ENCODE assay signal across 23 mouse cellular contexts in the genomic region with DNA sequence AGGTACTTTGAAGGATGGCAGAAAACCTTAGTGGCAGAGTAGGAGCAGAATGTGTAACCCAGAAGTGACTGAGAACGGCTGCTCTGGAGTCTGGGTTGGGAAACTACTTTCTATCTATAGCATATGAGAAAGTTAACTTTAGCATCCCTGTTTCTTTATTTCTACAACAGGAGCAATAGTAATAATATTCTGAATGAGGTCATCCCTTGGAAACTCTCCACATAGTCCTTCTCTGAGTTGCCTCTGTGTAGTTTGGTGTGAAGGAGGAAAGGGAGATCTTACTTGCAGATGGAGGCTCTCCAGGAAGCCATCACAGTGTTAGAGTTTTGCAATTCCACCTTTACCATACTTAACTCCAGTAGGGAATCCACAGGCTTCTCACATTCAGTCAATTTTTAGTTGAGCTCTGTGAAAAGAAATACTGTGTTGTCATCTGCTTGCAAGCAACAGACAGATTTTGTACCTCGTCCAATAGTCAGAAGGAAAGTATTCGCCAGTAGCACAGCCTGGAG. TPM values are rescaled to one million over a fixed set of nuclear protein-coding genes. Genes with fewer than 3 reads are reported as not detected.
DNase-seq lines count a peak whose midpoint lies in the region; ATAC-seq and TF ChIP-seq lines count a peak whose summit lies in the region.
"Had no signal": no experiment of that assay in that cellular context is flagged by ENCODE, and none has a peak within 500 bp of the region (broad histone marks: within the 10 kb centered on the region; RNA-seq: fewer than 3 reads in every experiment).

No protein-coding gene starts in this region.

- intact Hi-C loops in gastrocnemius, postnatal 14 days (cut with DNase I; ENCODE audit: low total_unique reads), result no loop called here

- H3K79me2 ChIP-seq in myocyte (ENCODE audit: control insufficient read depth, insufficient read depth), result peaks cover 13% of the 10 kb centered on the region

- no peak overlapping the region for H3K4me2 ChIP-seq in heart, postnatal 0 days (ENCODE audit: low read depth, low read length)
- peak overlapping the region; percentile 34 for H3K4me2 ChIP-seq in myocyte (ENCODE audit: low read depth)
- H3K4me2 ChIP-seq in forebrain, embryonic 14.5 days (ENCODE audit: low read length), result no peak overlapping the region
- H3K4me2 ChIP-seq in kidney, embryonic 16.5 days (replicated peaks; ENCODE audit: low read depth, low read length), result no peak overlapping the region
- H3K4me2 ChIP-seq: embryonic facial prominence, embryonic 12.5 days; forebrain, embryonic 15.5 days; liver, embryonic 12.5 days; midbrain, embryonic 11.5 days; neural tube, embryonic 15.5 days had no signal

- H3K27me3 ChIP-seq in heart, postnatal 0 days (ENCODE audit: control insufficient read depth, insufficient read depth, low read length), result no peaks in the 10 kb centered on the region
- H3K27me3 ChIP-seq in myocyte (ENCODE audit: control insufficient read depth, insufficient read depth, insufficient read length), result no peaks in the 10 kb centered on the region
- no peaks in the 10 kb centered on the region for H3K27me3 ChIP-seq in forebrain, embryonic 14.5 days (replicated peaks; ENCODE audit: control insufficient read depth, insufficient read depth, low read length)
- H3K27me3 ChIP-seq in kidney, embryonic 16.5 days (ENCODE audit: insufficient read depth, low read length), result no peaks in the 10 kb centered on the region
- H3K27me3 ChIP-seq: embryonic facial prominence, embryonic 12.5 days; forebrain, embryonic 15.5 days; liver, embryonic 12.5 days; neural tube, embryonic 15.5 days had no signal

- peak overlapping the region; percentile 25; the same call in 1 of the 2 replicates for H3K27ac ChIP-seq in heart, postnatal 0 days (ENCODE audit: low read depth)
- H3K27ac ChIP-seq in forebrain, embryonic 14.5 days (ENCODE audit: low read depth, low read length), result no peak overlapping the region
- H3K27ac ChIP-seq in kidney, embryonic 16.5 days (ENCODE audit: low read length), result no peak overlapping the region
- H3K27ac ChIP-seq: embryonic facial prominence, embryonic 12.5 days; forebrain, embryonic 15.5 days; liver, embryonic 12.5 days; neural tube, embryonic 15.5 days had no signal

- peak; percentile 14 for DNase-seq in gastrocnemius, adult 18-20 months (ENCODE audit: low spot score)
- DNase-seq in gastrocnemius, postnatal 14 days, result no peak
- DNase-seq in heart, postnatal 0 days (ENCODE audit: low spot score), result no peak
- DNase-seq in heart, postnatal 4 days, result no peak
- DNase-seq in brain, adult 2 months (ENCODE audit: low read depth, low spot score), result peak; percentile 13
- no peak for DNase-seq in forebrain, embryonic 14.5 days (ENCODE audit: low spot score)
- DNase-seq: adrenal gland, postnatal 10 days; cerebellum, adult 11 months; cerebellum, adult 9-11 months; kidney, adult 11 months; kidney, postnatal 10 days; lung, adult 18-20 months; lung, postnatal 10 days; thymus, adult 18-20 months; thymus, postnatal 36 days had no signal

- H3ac ChIP-seq in myocyte (ENCODE audit: control insufficient read depth, insufficient read length), result no peak overlapping the region

- no peak overlapping the region for H3K4me3 ChIP-seq in heart, postnatal 0 days (ENCODE audit: low read depth, low read length)
- H3K4me3 ChIP-seq in myocyte, result no peak overlapping the region
- H3K4me3 ChIP-seq in forebrain, embryonic 14.5 days (ENCODE audit: low read depth, low read length), result no peak overlapping the region
- no peak overlapping the region for H3K4me3 ChIP-seq in kidney, embryonic 16.5 days (ENCODE audit: low read length)
- H3K4me3 ChIP-seq: embryonic facial prominence, embryonic 12.5 days; forebrain, embryonic 15.5 days; liver, embryonic 12.5 days; neural tube, embryonic 15.5 days had no signal

- H3K9me3 ChIP-seq in heart, postnatal 0 days (replicated peaks; ENCODE audit: control insufficient read depth, low read length), result no peaks in the 10 kb centered on the region
- no peaks in the 10 kb centered on the region for H3K9me3 ChIP-seq in forebrain, embryonic 14.5 days (replicated peaks; ENCODE audit: control insufficient read depth, low read length)
- no peaks in the 10 kb centered on the region for H3K9me3 ChIP-seq in kidney, embryonic 16.5 days (ENCODE audit: low read length)
- H3K9me3 ChIP-seq: embryonic facial prominence, embryonic 12.5 days; forebrain, embryonic 15.5 days; liver, embryonic 12.5 days; neural tube, embryonic 15.5 days had no signal

- no peaks in the 10 kb centered on the region for H3K4me1 ChIP-seq in heart, postnatal 0 days (ENCODE audit: control insufficient read depth, insufficient read depth)
- H3K4me1 ChIP-seq in forebrain, embryonic 14.5 days (ENCODE audit: control insufficient read depth, insufficient read depth, low read length), result no peaks in the 10 kb centered on the region
- H3K4me1 ChIP-seq in kidney, embryonic 16.5 days (ENCODE audit: insufficient read depth, low read length), result no peaks in the 10 kb centered on the region
- H3K4me1 ChIP-seq: embryonic facial prominence, embryonic 12.5 days; forebrain, embryonic 15.5 days; liver, embryonic 12.5 days; neural tube, embryonic 15.5 days had no signal

- ATAC-seq in heart, postnatal 0 days (ENCODE audit: insufficient read depth, low read depth), result no peak
- no peak for ATAC-seq in forebrain, embryonic 14.5 days
- ATAC-seq in kidney, embryonic 16.5 days (ENCODE audit: low FRiP score, low TSS enrichment), result no peak
- ATAC-seq: activated CD4-positive, CD25-positive, alpha-beta regulatory T cell, adult 4 months; forebrain, embryonic 15.5 days; liver, embryonic 12.5 days had no signal

- H3K36me3 ChIP-seq in heart, postnatal 0 days (replicated peaks; ENCODE audit: control insufficient read depth, insufficient read depth, low read length), result no peaks in the 10 kb centered on the region
- no peaks in the 10 kb centered on the region for H3K36me3 ChIP-seq in myocyte (ENCODE audit: control insufficient read depth, insufficient read depth)
- H3K36me3 ChIP-seq in forebrain, embryonic 14.5 days (ENCODE audit: control insufficient read depth, insufficient read depth, low read length), result no peaks in the 10 kb centered on the region
- H3K36me3 ChIP-seq in kidney, embryonic 16.5 days (ENCODE audit: insufficient read depth, low read length), result no peaks in the 10 kb centered on the region
- H3K36me3 ChIP-seq: embryonic facial prominence, embryonic 12.5 days; forebrain, embryonic 15.5 days; liver, embryonic 12.5 days; neural tube, embryonic 15.5 days had no signal

- TF ChIP-seq EP300 in heart, postnatal 0 days (IDR thresholded peaks at IDR 0.05; ENCODE audit: low read depth), result no peak

- no peak for TF ChIP-seq POLR2A in myocyte (IDR thresholded peaks at IDR 0.05; ENCODE audit: insufficient read length, low read depth)

- 49% methylated on average over 3 of the region's 3 CpGs for WGBS in heart, postnatal 0 days
- WGBS in forebrain, embryonic 14.5 days, result 88% methylated on average over 3 of the region's 3 CpGs
- 81% methylated on average over 3 of the region's 3 CpGs for WGBS in kidney, embryonic 16.5 days

- TF ChIP-seq CTCF in heart, postnatal 0 days (IDR thresholded peaks at IDR 0.05; ENCODE audit: low read depth), result no peak

- no peak overlapping the region for H3K9ac ChIP-seq in heart, postnatal 0 days (replicated peaks; ENCODE audit: low read depth, low read length)
- no peak overlapping the region for H3K9ac ChIP-seq in forebrain, embryonic 14.5 days (ENCODE audit: low read length)
- no peak overlapping the region for H3K9ac ChIP-seq in kidney, embryonic 16.5 days (replicated peaks; ENCODE audit: low read length)
- H3K9ac ChIP-seq: embryonic facial prominence, embryonic 12.5 days; forebrain, embryonic 15.5 days; liver, embryonic 12.5 days; neural tube, embryonic 15.5 days had no signal

TF ChIP-seq in myocyte, 11 proteins besides CTCF, POLR2A, EP300 and RAD21:
- no peak for TF ChIP-seq TCF3 (IDR thresholded peaks at IDR 0.05; ENCODE audit: insufficient read length, low read depth)
- no peak for TF ChIP-seq CEBPB (IDR thresholded peaks at IDR 0.05; ENCODE audit: insufficient read depth, poor library complexity, severe bottlenecking)
- no peak for TF ChIP-seq MYOG (IDR thresholded peaks at IDR 0.05; ENCODE audit: control insufficient read depth in 1 of 3, insufficient read depth in 1 of 3, insufficient read length in 2 of 3, low read depth in 2 of 3)
- TF ChIP-seq REST (IDR thresholded peaks at IDR 0.05; ENCODE audit: insufficient read depth, insufficient read length), result no peak
- TF ChIP-seq POLR2AphosphoS2 (IDR thresholded peaks at IDR 0.05; ENCODE audit: insufficient read length, low read depth), result no peak
- no peak for TF ChIP-seq USF1 (IDR thresholded peaks at IDR 0.05; ENCODE audit: low read depth)
- no peak for TF ChIP-seq TCF12 (IDR thresholded peaks at IDR 0.05; ENCODE audit: insufficient read depth, poor library complexity, severe bottlenecking)
- TF ChIP-seq MAX (IDR thresholded peaks at IDR 0.05; ENCODE audit: low read depth), result no peak
- no peak for TF ChIP-seq SRF (IDR thresholded peaks at IDR 0.05; ENCODE audit: control insufficient read depth, insufficient read length, low read depth)
- no peak for TF ChIP-seq E2F4 (IDR thresholded peaks at IDR 0.05; ENCODE audit: insufficient read depth)
TF ChIP-seq in myocyte: peak in this region for 0.

RNA-seq across cellular contexts. Expression of gene Dock11, which starts 31.5 kb away (rescaled TPM):
- total RNA-seq in gastrocnemius, adult 18-20 months (2021), result 1 to 10 TPM; 2.8 to 3.1 TPM
- 1 to 10 TPM; 6.7 to 7.4 TPM for total RNA-seq in gastrocnemius, postnatal 14 days (2021)
- total RNA-seq in heart, postnatal 0 days (2014; rRNA removed; ENCODE audit: low replicate concordance), result 5.4 and 11.6 TPM in 2 replicates
- polyA plus RNA-seq in heart, postnatal 0 days (2015; fragmentation: Nextera tagmentation; extraction: Ambion mirVana), result 1.6 and 2.0 TPM in 2 replicates
- total RNA-seq in heart, postnatal 4 days (2021), result 10 to 100 TPM; 10.6 to 10.7 TPM
- polyA plus RNA-seq in myocyte (2012; fragmentation: generic; extraction: Trizol), result 6.2 TPM
- 19.0 and 20.2 TPM in 2 replicates for polyA plus RNA-seq in forebrain, embryonic 14.5 days (2014; fragmentation: Nextera tagmentation; extraction: Ambion mirVana)
- 10.9 and 12.0 TPM in 2 replicates for polyA plus RNA-seq in kidney, embryonic 16.5 days (2015; fragmentation: Nextera tagmentation; extraction: Ambion mirVana)

Comparison
In these comparisons a context has a peak if more than half of its experiments do, and no peak if none do; other contexts are left out.
1. DNase-seq: peak in gastrocnemius, adult 18-20 months (single experiment) and brain, adult 2 months (single experiment); none in gastrocnemius, postnatal 14 days (single experiment), heart, postnatal 0 days (single experiment), heart, postnatal 4 days (single experiment) and forebrain, embryonic 14.5 days (single experiment).